Mouse (Mus musculus): ENCODE data around the gene Scamp1. TPM values are rescaled to one million over a fixed set of nuclear protein-coding genes. Genes with fewer than 3 reads are reported as not detected.
A peak's percentile ranks its signal among the peaks of the same experiment; 100 is the strongest.
"Not testable (repeated sequence)": the region's sequence is repeated elsewhere in the genome, so short reads cannot be mapped to it uniquely, and the experiment has no call there.

Gene Scamp1
- polyA plus RNA-seq (2015; fragmentation: Nextera tagmentation; extraction: Ambion mirVana), result 32.9 and 33.2 TPM in 2 replicates

DNA sequence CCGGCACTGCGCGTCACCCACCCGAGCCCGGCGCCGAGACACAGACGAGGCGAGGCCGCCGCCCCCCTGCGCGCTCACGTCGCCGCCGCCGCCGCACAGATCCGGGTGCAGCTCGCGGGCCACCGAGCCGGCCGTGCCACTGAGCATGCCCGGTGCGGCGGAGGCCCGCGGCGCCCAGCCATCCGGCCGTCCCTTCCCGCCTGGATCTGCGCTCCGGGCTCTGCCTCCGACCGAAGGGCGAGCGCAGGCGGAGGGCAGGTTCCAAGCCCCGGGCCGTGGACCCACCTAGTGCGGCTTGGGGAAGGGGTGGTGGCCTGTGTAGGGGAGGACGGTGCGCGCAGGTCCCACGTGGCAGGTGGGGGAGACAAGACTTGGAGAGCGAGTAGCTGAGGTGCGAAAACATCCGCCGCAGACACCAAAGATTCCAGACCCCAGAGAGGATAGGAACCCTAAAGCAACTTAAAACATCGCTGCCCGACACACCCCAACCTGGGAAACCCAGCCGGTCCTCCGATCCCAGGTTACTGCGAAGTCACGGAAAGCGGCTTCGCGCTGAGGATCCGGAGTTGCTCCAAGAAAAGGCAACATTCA, at the start of gene Scamp1:
TSS of gene Scamp1 (minus strand) at position 577 of the 591 bp plus-strand sequence.
- ATAC-seq (ENCODE audit: low FRiP score, low read depth), result peak; percentile 95
- Histone ChIP-seq H3K27me3 (no peaks in the 10 kb centered on the region), H3K4me1 (peaks cover 27% of the 10 kb centered on the region), H3K4me3 (peak within 1 kb of the TSS; percentile 94), H3K27ac (peak within 1 kb of the TSS; percentile 88), H3K9ac (peak within 1 kb of the TSS; percentile 89), H3K9me3 (no peaks in the 10 kb centered on the region), H3K36me3 (no peaks in the 10 kb centered on the region), H3K4me2 (replicated peaks) (peak within 1 kb of the TSS; percentile 75)
- under 1% methylated on average over 61 of the region's 62 CpGs for WGBS

DNA sequence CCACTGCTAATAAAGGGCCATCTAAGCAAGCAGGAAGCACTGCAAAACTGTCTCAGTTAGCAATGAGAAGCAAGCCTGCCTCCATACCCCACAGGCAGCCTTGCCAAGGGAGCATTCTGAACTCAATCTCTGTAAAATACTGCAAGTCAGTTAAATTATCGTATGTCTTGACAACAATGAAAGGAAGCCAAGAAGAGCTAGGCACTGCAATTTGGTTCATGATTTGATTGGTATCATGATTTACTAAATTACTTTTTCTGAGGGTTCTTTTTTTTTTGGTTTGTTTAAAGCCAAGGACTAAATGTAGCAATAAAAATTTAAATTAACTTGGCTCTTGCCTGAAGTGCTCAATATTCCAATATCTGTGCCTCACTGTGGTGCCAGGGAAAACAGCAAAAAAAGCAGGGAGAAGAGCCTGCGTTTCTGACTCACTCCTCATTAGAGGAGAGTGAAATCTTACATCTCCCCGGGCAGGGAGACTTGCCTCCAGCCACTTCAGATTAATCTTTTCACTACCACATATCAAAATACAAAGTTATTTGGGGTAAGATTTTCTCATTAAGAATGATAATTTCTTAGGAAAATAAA, 44.8 kb upstream of the Scamp1 start:
- no peak overlapping the region for H3K4me2 ChIP-seq (replicated peaks)
- H3K4me1 ChIP-seq, result no peaks in the 10 kb centered on the region
- no peak for ATAC-seq (ENCODE audit: low FRiP score, low read depth)
- no peaks in the 10 kb centered on the region for H3K36me3 ChIP-seq
- no peak overlapping the region for H3K27ac ChIP-seq
- 68% methylated on average over 3 of the region's 3 CpGs for WGBS
- no peak overlapping the region for H3K9ac ChIP-seq
- H3K4me3 ChIP-seq, result no peak overlapping the region
- H3K9me3 ChIP-seq, result no peaks in the 10 kb centered on the region
- H3K27me3 ChIP-seq, result no peaks in the 10 kb centered on the region

DNA sequence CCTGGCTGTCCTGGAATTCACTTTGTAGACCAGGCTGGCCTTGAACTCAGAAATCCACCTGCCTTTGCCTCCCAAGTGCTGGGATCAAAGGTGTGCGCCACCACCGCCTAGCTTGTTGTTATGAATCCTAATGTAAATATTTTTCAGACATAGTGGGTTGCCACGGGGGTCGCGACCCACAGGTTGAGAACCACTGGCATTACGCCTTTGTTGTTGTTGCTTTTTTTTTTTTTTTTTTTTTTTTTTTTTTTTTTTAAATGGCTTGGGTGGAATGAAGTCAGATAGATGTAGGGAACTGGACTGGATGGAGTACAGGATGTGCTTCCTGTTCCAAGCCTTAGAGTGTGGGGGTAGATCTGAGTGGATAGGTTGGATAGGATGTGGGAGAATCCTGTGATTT, 43.3 kb upstream of the Scamp1 start:
- not testable (repeated sequence) for H3K4me3 ChIP-seq; H3K9me3 ChIP-seq; H3K4me1 ChIP-seq; H3K9ac ChIP-seq; H3K36me3 ChIP-seq; H3K27ac ChIP-seq; H3K27me3 ChIP-seq; ATAC-seq (ENCODE audit: low FRiP score, low read depth); H3K4me2 ChIP-seq (replicated peaks)
- WGBS, result 90% methylated on average over 6 of the region's 6 CpGs

DNA sequence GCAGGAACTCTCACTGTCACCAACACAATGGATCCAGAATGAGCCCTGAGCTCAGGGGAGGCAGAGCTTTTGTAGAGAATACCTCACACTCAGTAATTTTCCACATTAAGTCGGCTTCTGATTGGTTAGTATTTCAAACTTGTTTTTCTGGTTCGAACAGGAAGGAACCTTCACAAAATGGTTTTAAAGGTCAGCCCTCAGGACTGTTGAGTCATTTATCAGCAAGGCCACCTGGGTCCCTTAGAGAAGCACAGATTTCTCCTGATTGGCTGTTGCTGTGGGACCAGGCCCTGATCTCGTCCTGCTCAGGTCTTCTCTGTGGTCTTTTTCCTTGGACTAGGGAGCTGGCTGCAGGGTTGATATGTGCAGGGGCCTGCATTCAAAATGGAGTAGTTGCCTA, 42.4 kb upstream of the Scamp1 start:
- Histone ChIP-seq H3K36me3 (no peaks in the 10 kb centered on the region), H3K27me3 (no peaks in the 10 kb centered on the region), H3K4me2 (replicated peaks) (no peak overlapping the region), H3K4me3 (no peak overlapping the region), H3K4me1 (no peaks in the 10 kb centered on the region), H3K9me3 (peaks cover 6% of the 10 kb centered on the region), H3K27ac (no peak overlapping the region), H3K9ac (no peak overlapping the region)
- 61% methylated on average over 3 of the region's 3 CpGs for WGBS
- ATAC-seq (ENCODE audit: low FRiP score, low read depth), result no peak

DNA sequence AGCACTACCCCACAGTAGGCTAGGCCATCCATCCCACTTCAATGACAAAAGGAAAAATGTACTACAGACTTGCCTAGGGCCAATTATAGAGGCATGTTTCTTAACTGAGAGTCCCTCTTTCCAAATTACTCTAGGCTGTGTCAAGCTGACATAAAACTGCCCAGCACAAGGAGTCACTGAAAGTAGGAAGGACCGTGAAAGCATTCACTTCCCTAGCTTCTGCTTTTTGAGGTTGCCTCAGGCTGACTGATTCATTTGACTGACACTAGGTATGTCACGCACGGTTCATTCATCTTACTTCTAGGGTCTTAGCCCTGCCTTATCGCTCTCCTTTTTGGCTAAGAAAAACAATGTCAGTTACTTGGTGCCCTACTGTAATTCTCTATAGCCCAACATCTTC, 36.8 kb upstream of the Scamp1 start:
- no peak overlapping the region for H3K27ac ChIP-seq
- 83% methylated on average over 4 of the region's 4 CpGs for WGBS
- H3K4me3 ChIP-seq, result no peak overlapping the region
- no peak overlapping the region for H3K4me2 ChIP-seq (replicated peaks)
- no peaks in the 10 kb centered on the region for H3K4me1 ChIP-seq
- no peak for ATAC-seq (ENCODE audit: low FRiP score, low read depth)
- H3K36me3 ChIP-seq, result no peaks in the 10 kb centered on the region
- H3K9me3 ChIP-seq, result peaks cover 6% of the 10 kb centered on the region
- H3K27me3 ChIP-seq, result no peaks in the 10 kb centered on the region
- H3K9ac ChIP-seq, result no peak overlapping the region

DNA sequence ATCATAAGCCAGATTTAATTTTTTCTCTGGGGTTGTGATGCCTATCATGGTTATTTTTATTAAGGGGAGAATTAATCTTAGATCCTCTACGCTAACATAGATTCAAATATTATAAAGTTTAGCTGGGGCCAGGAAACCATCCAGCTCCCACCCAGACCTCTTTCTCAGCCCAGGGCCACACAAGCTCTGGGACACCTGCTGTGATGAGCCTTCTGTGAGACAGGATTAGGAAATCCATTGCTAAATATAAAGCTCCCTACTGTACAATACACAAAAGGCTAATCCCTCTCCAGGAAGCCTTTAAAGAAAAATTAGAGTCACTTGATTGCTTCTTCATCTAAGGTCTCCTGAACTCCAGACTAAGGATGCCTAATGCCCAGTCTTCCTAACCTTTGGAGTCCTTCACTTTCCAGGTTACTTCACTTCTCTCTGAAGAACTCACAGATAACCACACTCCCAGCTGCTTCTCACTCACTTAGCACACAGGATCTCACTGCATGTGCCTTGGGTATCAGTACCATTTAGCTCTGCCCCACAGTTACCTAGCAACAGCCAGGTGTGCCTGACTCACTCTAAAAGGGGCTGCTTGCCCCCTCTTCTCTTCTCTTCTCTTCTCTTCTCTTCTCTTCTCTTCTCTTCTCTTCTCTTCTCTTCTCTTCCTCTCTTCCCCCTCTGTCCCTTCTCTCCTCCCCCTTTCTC, 35.6 kb upstream of the Scamp1 start:
- peaks cover 6% of the 10 kb centered on the region for H3K9me3 ChIP-seq
- no peak overlapping the region for H3K27ac ChIP-seq
- no peak for ATAC-seq (ENCODE audit: low FRiP score, low read depth)
- H3K36me3 ChIP-seq, result no peaks in the 10 kb centered on the region
- WGBS, result 84% methylated on average over 1 of the region's 1 CpGs
- no peak overlapping the region for H3K4me3 ChIP-seq
- no peaks in the 10 kb centered on the region for H3K27me3 ChIP-seq
- no peaks in the 10 kb centered on the region for H3K4me1 ChIP-seq
- no peak overlapping the region for H3K4me2 ChIP-seq (replicated peaks)
- H3K9ac ChIP-seq, result no peak overlapping the region

DNA sequence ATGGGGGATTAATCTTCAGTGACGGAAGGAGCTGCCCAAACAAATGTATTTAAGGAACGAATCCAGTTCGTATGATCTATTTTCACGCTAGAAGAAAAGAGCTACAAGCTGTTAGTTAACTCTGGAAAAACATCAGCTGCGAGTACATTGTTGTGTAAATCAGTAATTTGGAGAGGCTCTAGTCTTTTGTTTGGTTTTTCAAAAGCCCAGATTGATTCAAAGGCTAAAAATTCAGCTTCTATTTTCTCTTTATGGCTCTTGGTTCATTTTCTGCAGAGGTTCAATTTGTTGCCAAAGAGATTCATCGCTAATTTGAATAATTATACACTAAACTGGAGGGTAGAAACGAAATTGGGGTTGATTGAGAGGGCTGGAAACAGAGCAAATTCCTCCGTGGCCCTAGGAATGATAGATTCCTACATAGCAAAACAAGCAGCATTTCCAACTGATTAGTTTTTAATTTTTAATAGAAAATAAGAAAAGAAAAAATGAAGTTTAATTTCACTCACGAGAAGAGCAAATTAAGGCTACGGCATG, 31.4 kb upstream of the Scamp1 start:
- no peaks in the 10 kb centered on the region for H3K4me1 ChIP-seq
- no peak overlapping the region for H3K4me3 ChIP-seq
- ATAC-seq (ENCODE audit: low FRiP score, low read depth), result no peak
- H3K9me3 ChIP-seq, result no peaks in the 10 kb centered on the region; the same call in 1 of the 2 replicates
- no peaks in the 10 kb centered on the region for H3K27me3 ChIP-seq
- no peaks in the 10 kb centered on the region for H3K36me3 ChIP-seq
- 85% methylated on average over 10 of the region's 10 CpGs for WGBS
- no peak overlapping the region for H3K27ac ChIP-seq
- H3K9ac ChIP-seq, result no peak overlapping the region
- H3K4me2 ChIP-seq (replicated peaks), result no peak overlapping the region

DNA sequence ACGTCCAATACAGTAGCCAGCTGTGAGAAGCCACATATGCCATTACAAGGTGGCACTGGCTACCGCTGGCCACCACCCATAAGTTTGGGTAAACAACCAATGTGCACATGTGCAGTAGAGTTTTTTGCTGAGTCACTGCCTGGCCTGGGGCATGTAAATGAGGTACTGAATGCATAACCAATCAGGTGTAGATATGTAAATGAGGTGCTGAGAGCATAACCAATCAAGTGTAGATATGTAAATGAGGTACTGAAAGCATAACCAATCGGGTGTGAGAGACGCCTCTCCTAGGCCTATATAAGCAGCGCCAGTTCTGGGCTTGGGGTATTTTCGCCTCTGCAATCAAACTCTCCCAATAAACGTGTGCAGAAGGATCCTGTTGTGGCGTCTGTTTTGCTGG, 27.2 kb upstream of the Scamp1 start:
- H3K4me1 ChIP-seq; ATAC-seq (ENCODE audit: low FRiP score, low read depth): not testable (repeated sequence)

DNA sequence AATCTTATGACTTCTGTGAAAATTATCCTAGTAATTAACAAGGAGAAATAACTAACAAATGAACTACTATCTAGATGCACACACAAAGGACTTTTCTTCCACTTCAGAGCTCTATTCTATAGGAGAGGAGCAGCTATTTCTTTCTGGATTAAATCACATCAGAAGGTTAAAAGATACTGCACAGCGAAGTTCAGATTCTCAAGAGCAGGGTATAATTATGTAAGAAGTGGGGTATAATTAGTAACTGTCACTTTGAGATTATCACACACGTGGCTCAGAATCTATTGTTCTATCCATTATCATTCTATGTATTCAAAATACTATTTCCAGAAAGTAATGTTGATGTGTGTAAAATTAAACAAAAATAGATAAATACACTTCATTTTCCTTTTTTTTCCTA, 22.6 kb upstream of the Scamp1 start:
- WGBS, result 86% methylated on average over 2 of the region's 2 CpGs
- no peak overlapping the region for H3K4me2 ChIP-seq (replicated peaks)
- H3K9me3 ChIP-seq, result no peaks in the 10 kb centered on the region
- peaks cover 7% of the 10 kb centered on the region; the same call in 1 of the 2 replicates for H3K4me1 ChIP-seq
- no peak overlapping the region for H3K4me3 ChIP-seq
- H3K27ac ChIP-seq, result no peak overlapping the region
- H3K27me3 ChIP-seq, result no peaks in the 10 kb centered on the region
- ATAC-seq (ENCODE audit: low FRiP score, low read depth), result no peak
- no peak overlapping the region for H3K9ac ChIP-seq
- H3K36me3 ChIP-seq, result no peaks in the 10 kb centered on the region

More for the DNA sequence above, 27.2 kb upstream of the Scamp1 start:
- H3K4me3 ChIP-seq; H3K27ac ChIP-seq; H3K4me2 ChIP-seq (replicated peaks); H3K9ac ChIP-seq; H3K9me3 ChIP-seq; H3K27me3 ChIP-seq; H3K36me3 ChIP-seq: not testable (repeated sequence)
- 88% methylated on average over 8 of the region's 8 CpGs for WGBS

DNA sequence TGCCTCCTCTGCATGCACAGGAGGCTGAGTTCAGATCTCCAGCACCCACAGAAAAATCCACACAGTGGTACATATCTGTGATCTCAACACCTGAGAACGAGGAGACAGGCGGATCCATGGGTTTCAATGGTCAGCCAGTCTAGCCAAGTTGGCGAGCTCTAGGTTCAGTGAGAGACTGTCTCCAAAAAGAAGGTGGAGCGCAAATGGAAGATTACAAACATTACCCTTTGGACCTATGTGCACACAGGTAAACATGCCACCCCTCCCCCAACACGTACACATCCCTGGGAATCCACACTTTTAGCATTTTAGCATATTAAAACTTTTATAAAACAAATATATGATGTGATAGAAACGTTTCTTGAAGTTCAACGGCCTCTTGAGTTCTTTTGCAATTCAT, 21.9 kb upstream of the Scamp1 start:
- H3K4me2 ChIP-seq (replicated peaks), result peak overlapping the region; percentile 58
- H3K27me3 ChIP-seq, result no peaks in the 10 kb centered on the region
- no peak overlapping the region for H3K9ac ChIP-seq
- 93% methylated on average over 7 of the region's 7 CpGs for WGBS
- no peak overlapping the region for H3K27ac ChIP-seq
- H3K36me3 ChIP-seq, result no peaks in the 10 kb centered on the region
- H3K4me1 ChIP-seq, result peaks cover 7% of the 10 kb centered on the region; the same call in 1 of the 2 replicates
- no peaks in the 10 kb centered on the region for H3K9me3 ChIP-seq
- ATAC-seq (ENCODE audit: low FRiP score, low read depth), result no peak
- no peak overlapping the region for H3K4me3 ChIP-seq

DNA sequence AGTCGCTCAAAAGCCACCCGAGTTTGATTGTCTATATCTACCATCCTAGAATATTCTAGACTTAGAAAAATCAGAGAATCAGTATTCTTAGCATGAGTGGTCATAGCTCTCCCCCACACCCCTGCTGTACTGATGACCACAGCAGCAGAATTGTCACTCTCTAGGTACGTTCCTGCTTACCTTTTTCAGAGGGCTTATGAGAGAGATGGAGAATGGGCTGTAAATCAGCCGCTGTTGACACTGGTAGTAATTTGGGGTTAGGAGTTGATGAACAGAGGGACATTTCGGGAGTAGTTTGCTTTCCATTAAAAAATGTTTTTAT, 21.3 kb upstream of the Scamp1 start:
- no peaks in the 10 kb centered on the region for H3K27me3 ChIP-seq
- peak; percentile 44 for ATAC-seq (ENCODE audit: low FRiP score, low read depth)
- 19% methylated on average over 5 of the region's 5 CpGs for WGBS
- H3K9ac ChIP-seq, result peak overlapping the region; percentile 56
- H3K4me3 ChIP-seq, result peak overlapping the region; percentile 36
- no peak overlapping the region for H3K27ac ChIP-seq
- H3K4me1 ChIP-seq, result peaks cover 7% of the 10 kb centered on the region; the same call in 1 of the 2 replicates
- no peaks in the 10 kb centered on the region for H3K9me3 ChIP-seq
- no peaks in the 10 kb centered on the region for H3K36me3 ChIP-seq
- H3K4me2 ChIP-seq (replicated peaks), result peak overlapping the region; percentile 58

DNA sequence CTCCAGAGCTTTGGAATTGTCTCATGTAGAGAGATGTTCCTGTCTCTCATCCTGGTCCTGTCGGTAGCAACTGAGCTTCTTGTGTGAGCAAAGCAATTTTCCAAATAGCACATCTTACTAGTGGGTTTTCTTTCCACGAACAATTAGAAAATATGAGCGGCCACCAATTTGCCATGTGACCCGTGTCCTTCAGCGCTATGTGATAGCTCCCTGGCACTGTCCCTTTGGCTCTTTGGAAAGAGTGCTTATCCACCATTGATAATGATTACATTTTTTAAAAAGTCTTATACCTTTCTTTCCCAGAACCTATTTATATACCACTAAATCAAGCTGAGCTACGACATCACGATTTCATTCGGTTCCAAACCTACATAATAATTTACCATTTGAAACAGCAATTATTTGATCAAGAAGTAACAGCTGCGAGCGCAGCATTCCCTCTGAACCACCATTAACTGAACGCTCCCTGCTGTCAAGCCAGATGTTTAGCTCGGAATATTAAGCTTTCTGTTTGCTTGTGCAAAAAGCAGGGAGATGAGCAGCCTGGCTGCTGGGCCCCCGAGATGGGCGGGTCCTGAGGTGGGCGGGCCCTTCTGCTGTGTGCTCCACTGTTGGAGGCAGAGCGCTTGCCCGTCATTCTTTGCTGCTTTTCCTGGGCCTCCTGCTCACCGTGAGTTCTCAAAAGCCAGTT, 20.8 kb upstream of the Scamp1 start:
- H3K9me3 ChIP-seq, result no peaks in the 10 kb centered on the region
- H3K4me1 ChIP-seq, result peaks cover 7% of the 10 kb centered on the region; the same call in 1 of the 2 replicates
- 33% methylated on average over 18 of the region's 18 CpGs for WGBS
- H3K4me2 ChIP-seq (replicated peaks), result peak overlapping the region; percentile 58
- H3K27ac ChIP-seq, result no peak overlapping the region
- ATAC-seq (ENCODE audit: low FRiP score, low read depth), result peak; percentile 89
- peak overlapping the region; percentile 36 for H3K4me3 ChIP-seq
- H3K9ac ChIP-seq, result peak overlapping the region; percentile 19; the same call in 1 of the 2 replicates
- no peaks in the 10 kb centered on the region for H3K27me3 ChIP-seq
- H3K36me3 ChIP-seq, result no peaks in the 10 kb centered on the region

All from limb, embryonic 13.5 days (tissue).